25 mouse cellular contexts compared by ENCODE assay signal in the genomic region with DNA sequence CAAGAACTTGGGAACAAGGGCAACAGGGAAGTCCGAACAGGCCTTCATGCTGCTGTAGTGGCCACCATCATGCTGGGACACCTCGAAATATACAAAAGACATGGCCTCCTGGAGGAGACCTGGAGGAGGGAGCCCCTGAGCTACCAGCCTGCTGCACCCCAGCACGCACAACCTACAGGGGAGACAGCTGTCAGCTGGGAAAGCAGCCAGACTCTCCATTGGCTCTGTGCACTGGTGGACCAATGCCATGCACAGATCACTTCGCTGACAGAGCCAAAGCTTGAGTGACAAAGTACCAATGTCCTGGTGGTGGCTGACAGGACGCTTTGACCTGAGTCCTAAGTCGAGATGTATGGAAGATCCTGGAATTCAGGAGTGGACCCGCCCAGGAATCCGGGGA. TPM values are rescaled to one million over a fixed set of nuclear protein-coding genes. Genes with fewer than 3 reads are reported as not detected.
DNase-seq lines count a peak whose midpoint lies in the region; ATAC-seq and TF ChIP-seq lines count a peak whose summit lies in the region.
"Had no signal": no experiment of that assay in that cellular context is flagged by ENCODE, and none has a peak within 500 bp of the region (broad histone marks: within the 10 kb centered on the region; RNA-seq: fewer than 3 reads in every experiment).

No protein-coding gene starts in this region.

- peak; percentile 64 for ATAC-seq in forebrain, postnatal 0 days
- no peak for ATAC-seq in forebrain, embryonic 11.5 days (replicated peaks; ENCODE audit: low FRiP score)
- no peak for ATAC-seq in midbrain, postnatal 0 days (ENCODE audit: low FRiP score)
- ATAC-seq in midbrain, embryonic 15.5 days (replicated peaks): no peak
- no peak for ATAC-seq in intestine, postnatal 0 days

- TF ChIP-seq CTCF in forebrain, postnatal 0 days (IDR thresholded peaks at IDR 0.05; ENCODE audit: low read depth): no peak
- no peak for TF ChIP-seq CTCF in midbrain, postnatal 0 days (IDR thresholded peaks at IDR 0.05)
- no peak for TF ChIP-seq CTCF in intestine, postnatal 0 days (IDR thresholded peaks at IDR 0.05; ENCODE audit: low read depth)

- H3K4me2 ChIP-seq in forebrain, postnatal 0 days (ENCODE audit: low read depth): no peak overlapping the region
- no peak overlapping the region for H3K4me2 ChIP-seq in forebrain, embryonic 11.5 days (ENCODE audit: low read depth, low read length, severe bottlenecking)
- no peak overlapping the region for H3K4me2 ChIP-seq in midbrain, postnatal 0 days (ENCODE audit: low read depth, low read length, poor library complexity, severe bottlenecking)
- no peak overlapping the region for H3K4me2 ChIP-seq in midbrain, embryonic 15.5 days
- no peak overlapping the region for H3K4me2 ChIP-seq in intestine, postnatal 0 days (replicated peaks; ENCODE audit: low read depth)
- H3K4me2 ChIP-seq: heart, embryonic 11.5 days; lung, embryonic 15.5 days; neural tube, embryonic 15.5 days had no signal

- no peaks in the 10 kb centered on the region for H3K27me3 ChIP-seq in forebrain, postnatal 0 days (ENCODE audit: insufficient read depth, low read length)
- H3K27me3 ChIP-seq in forebrain, embryonic 11.5 days (ENCODE audit: control insufficient read depth, insufficient read depth, low read length): no peaks in the 10 kb centered on the region
- H3K27me3 ChIP-seq in midbrain, postnatal 0 days (ENCODE audit: insufficient read depth, low read length): no peaks in the 10 kb centered on the region
- H3K27me3 ChIP-seq in midbrain, embryonic 15.5 days (replicated peaks): no peaks in the 10 kb centered on the region
- H3K27me3 ChIP-seq in intestine, postnatal 0 days (replicated peaks; ENCODE audit: control insufficient read depth, insufficient read depth, low read length): no peaks in the 10 kb centered on the region
- H3K27me3 ChIP-seq: lung, embryonic 15.5 days; neural tube, embryonic 15.5 days had no signal

- no peak overlapping the region for H3K27ac ChIP-seq in forebrain, postnatal 0 days (ENCODE audit: low read depth, low read length)
- no peak overlapping the region for H3K27ac ChIP-seq in forebrain, embryonic 11.5 days (ENCODE audit: low read depth, low read length)
- no peak overlapping the region for H3K27ac ChIP-seq in midbrain, postnatal 0 days (ENCODE audit: low read depth, low read length)
- H3K27ac ChIP-seq in midbrain, embryonic 15.5 days: no peak overlapping the region
- no peak overlapping the region for H3K27ac ChIP-seq in intestine, postnatal 0 days (ENCODE audit: low read depth, low read length)
- H3K27ac ChIP-seq: lung, embryonic 15.5 days; neural tube, embryonic 15.5 days had no signal

- no peaks in the 10 kb centered on the region for H3K9me3 ChIP-seq in forebrain, postnatal 0 days (ENCODE audit: low read length)
- no peaks in the 10 kb centered on the region for H3K9me3 ChIP-seq in forebrain, embryonic 11.5 days (ENCODE audit: control insufficient read depth, low read length)
- no peaks in the 10 kb centered on the region for H3K9me3 ChIP-seq in midbrain, postnatal 0 days (ENCODE audit: low read length)
- H3K9me3 ChIP-seq in midbrain, embryonic 15.5 days: no peaks in the 10 kb centered on the region
- H3K9me3 ChIP-seq in intestine, postnatal 0 days (ENCODE audit: control insufficient read depth): no peaks in the 10 kb centered on the region
- H3K9me3 ChIP-seq: lung, embryonic 15.5 days; megakaryocyte, embryonic 14.5 days; neural tube, embryonic 15.5 days had no signal

- 61% methylated on average over 8 of the region's 8 CpGs for WGBS in forebrain, postnatal 0 days
- 93% methylated on average over 8 of the region's 8 CpGs for WGBS in forebrain, embryonic 11.5 days
- 87% methylated on average over 8 of the region's 8 CpGs for WGBS in midbrain, postnatal 0 days
- WGBS in midbrain, embryonic 15.5 days: 83% methylated on average over 8 of the region's 8 CpGs
- 77% methylated on average over 8 of the region's 8 CpGs for WGBS in intestine, postnatal 0 days

- peaks cover 10% of the 10 kb centered on the region for H3K4me1 ChIP-seq in forebrain, postnatal 0 days (ENCODE audit: insufficient read depth)
- no peaks in the 10 kb centered on the region for H3K4me1 ChIP-seq in forebrain, embryonic 11.5 days (replicated peaks; ENCODE audit: control insufficient read depth, insufficient read depth, low read length)
- 0 out of 2 replicates have a peak, but pooled peaks cover 3% of the 10 kb centered on the region for H3K4me1 ChIP-seq in midbrain, postnatal 0 days (ENCODE audit: insufficient read depth, low read length)
- H3K4me1 ChIP-seq in midbrain, embryonic 15.5 days: no peaks in the 10 kb centered on the region
- no peaks in the 10 kb centered on the region for H3K4me1 ChIP-seq in intestine, postnatal 0 days (replicated peaks; ENCODE audit: control insufficient read depth, insufficient read depth, low read length)
- H3K4me1 ChIP-seq: lung, embryonic 15.5 days; megakaryocyte, embryonic 14.5 days had no signal

- peak; percentile 50 for DNase-seq in forebrain, postnatal 0 days
- DNase-seq in forebrain, embryonic 11.5 days (ENCODE audit: low spot score): no peak
- peak; percentile 72 for DNase-seq in midbrain, postnatal 0 days (ENCODE audit: low spot score)
- peak; percentile 85 to 86 for DNase-seq in cerebellum, postnatal 25 days
- peak; percentile 55 for DNase-seq in skeletal muscle tissue, adult 2 months (ENCODE audit: low read depth, low spot score)
- no peak for DNase-seq in adrenal gland, postnatal 36 days
- DNase-seq: adrenal gland, postnatal 14 days; kidney, adult 2 months had no signal

- H3K9ac ChIP-seq in forebrain, postnatal 0 days: no peak overlapping the region
- no peak overlapping the region for H3K9ac ChIP-seq in forebrain, embryonic 11.5 days (ENCODE audit: low read length)
- no peak overlapping the region for H3K9ac ChIP-seq in midbrain, postnatal 0 days (replicated peaks; ENCODE audit: low read length, poor library complexity, severe bottlenecking)
- no peak overlapping the region for H3K9ac ChIP-seq in midbrain, embryonic 15.5 days
- no peak overlapping the region for H3K9ac ChIP-seq in intestine, postnatal 0 days (ENCODE audit: low read depth, low read length)
- H3K9ac ChIP-seq: lung, embryonic 15.5 days; neural tube, embryonic 15.5 days had no signal

- H3K36me3 ChIP-seq in forebrain, postnatal 0 days (ENCODE audit: insufficient read depth): peaks cover 3% of the 10 kb centered on the region
- no peaks in the 10 kb centered on the region for H3K36me3 ChIP-seq in forebrain, embryonic 11.5 days (ENCODE audit: control insufficient read depth, insufficient read depth, low read length)
- peaks cover 4% of the 10 kb centered on the region for H3K36me3 ChIP-seq in midbrain, postnatal 0 days (ENCODE audit: insufficient read depth, low read length)
- no peaks in the 10 kb centered on the region for H3K36me3 ChIP-seq in midbrain, embryonic 15.5 days (replicated peaks)
- H3K36me3 ChIP-seq in intestine, postnatal 0 days (ENCODE audit: control insufficient read depth, insufficient read depth): no peaks in the 10 kb centered on the region
- H3K36me3 ChIP-seq: G1E; lung, embryonic 15.5 days had no signal

- no peak overlapping the region for H3K4me3 ChIP-seq in forebrain, postnatal 0 days (ENCODE audit: low read depth, low read length)
- H3K4me3 ChIP-seq in forebrain, embryonic 11.5 days (ENCODE audit: low read depth, low read length): no peak overlapping the region
- no peak overlapping the region for H3K4me3 ChIP-seq in midbrain, postnatal 0 days (ENCODE audit: low read depth, low read length)
- H3K4me3 ChIP-seq in midbrain, embryonic 15.5 days: no peak overlapping the region
- no peak overlapping the region for H3K4me3 ChIP-seq in intestine, postnatal 0 days (ENCODE audit: low read depth, low read length)
- H3K4me3 ChIP-seq: lung, embryonic 15.5 days; megakaryocyte, embryonic 14.5 days; neural tube, embryonic 15.5 days had no signal

RNA-seq across cellular contexts. Expression of a gene that starts 9.5 kb away (rescaled TPM):
- total RNA-seq in forebrain, postnatal 0 days (2014; rRNA removed): 157 and 179 TPM in 2 replicates
- polyA plus RNA-seq in forebrain, postnatal 0 days (2015; fragmentation: Nextera tagmentation; extraction: Ambion mirVana): 132 and 140 TPM in 2 replicates
- 9.7 and 11.8 TPM in 2 replicates for polyA plus RNA-seq in forebrain, embryonic 11.5 days (2014; fragmentation: Nextera tagmentation; extraction: Ambion mirVana)
- 197 and 208 TPM in 2 replicates for total RNA-seq in midbrain, postnatal 0 days (2014; rRNA removed)
- polyA plus RNA-seq in midbrain, postnatal 0 days (2015; fragmentation: Nextera tagmentation; extraction: Ambion mirVana): 139 and 150 TPM in 2 replicates
- polyA plus RNA-seq in midbrain, embryonic 15.5 days (2015; fragmentation: Nextera tagmentation; extraction: Ambion mirVana): 87.1 and 93.8 TPM in 2 replicates
- 1 to 10 TPM; 2.7 to 3.7 TPM for total RNA-seq in adrenal gland, postnatal 36 days (2021)
- polyA plus RNA-seq in intestine, postnatal 0 days (2015; fragmentation: Nextera tagmentation; extraction: Ambion mirVana): 3.8 and 4.5 TPM in 2 replicates
- total RNA-seq: common myeloid progenitor, adult 5-6 weeks; G1E; hematopoietic stem cell, adult 5-6 weeks; liver, adult 2 months had no signal
- polyA plus RNA-seq: C2C12; G1E; liver, adult 2 months had no signal

RNA-seq across cellular contexts. Expression of a gene that starts 26.9 kb away (rescaled TPM):
- not detected in 2 replicates for total RNA-seq in forebrain, postnatal 0 days (2014; rRNA removed)
- not detected in 2 replicates for polyA plus RNA-seq in forebrain, postnatal 0 days (2015; fragmentation: Nextera tagmentation; extraction: Ambion mirVana)
- polyA plus RNA-seq in forebrain, embryonic 11.5 days (2014; fragmentation: Nextera tagmentation; extraction: Ambion mirVana): not detected in 2 replicates
- total RNA-seq in midbrain, postnatal 0 days (2014; rRNA removed): not detected in 2 replicates
- polyA plus RNA-seq in midbrain, postnatal 0 days (2015; fragmentation: Nextera tagmentation; extraction: Ambion mirVana): not detected in 2 replicates
- not detected in 2 replicates for polyA plus RNA-seq in midbrain, embryonic 15.5 days (2015; fragmentation: Nextera tagmentation; extraction: Ambion mirVana)
- total RNA-seq in adrenal gland, postnatal 36 days (2021): under 1 TPM in 1 of 2 experiments, not detected in 1; 0.23 TPM
- polyA plus RNA-seq in intestine, postnatal 0 days (2015; fragmentation: Nextera tagmentation; extraction: Ambion mirVana): not detected in 2 replicates
- total RNA-seq: common myeloid progenitor, adult 5-6 weeks; G1E; hematopoietic stem cell, adult 5-6 weeks; left cerebral cortex, postnatal 10 days; monocyte, adult 5-6 weeks had no signal
- polyA plus RNA-seq: C2C12; embryonic facial prominence, embryonic 14.5 days; frontal cortex, adult 2 months; G1E; heart, embryonic 11.5 days; lung, embryonic 15.5 days; neural tube, embryonic 15.5 days; testis, adult 2 months had no signal

RNA-seq across cellular contexts. Expression of a gene that starts 30.9 kb away (rescaled TPM):
- total RNA-seq in forebrain, postnatal 0 days (2014; rRNA removed): 6.0 and 9.2 TPM in 2 replicates
- 3.2 and 4.4 TPM in 2 replicates for polyA plus RNA-seq in forebrain, postnatal 0 days (2015; fragmentation: Nextera tagmentation; extraction: Ambion mirVana)
- 0.20 and 0.32 TPM in 2 replicates for polyA plus RNA-seq in forebrain, embryonic 11.5 days (2014; fragmentation: Nextera tagmentation; extraction: Ambion mirVana)
- 1.3 and 3.9 TPM in 2 replicates for total RNA-seq in midbrain, postnatal 0 days (2014; rRNA removed)
- polyA plus RNA-seq in midbrain, postnatal 0 days (2015; fragmentation: Nextera tagmentation; extraction: Ambion mirVana): 0.55 and 1.5 TPM in 2 replicates
- polyA plus RNA-seq in midbrain, embryonic 15.5 days (2015; fragmentation: Nextera tagmentation; extraction: Ambion mirVana): 0.56 and 0.78 TPM in 2 replicates
- not detected for total RNA-seq in adrenal gland, postnatal 36 days (2021)
- polyA plus RNA-seq in intestine, postnatal 0 days (2015; fragmentation: Nextera tagmentation; extraction: Ambion mirVana): not detected in 2 replicates
- total RNA-seq: adrenal gland, postnatal 14 days; common myeloid progenitor, adult 5-6 weeks; G1E; hematopoietic stem cell, adult 5-6 weeks; liver, adult 2 months had no signal
- polyA plus RNA-seq: C2C12; G1E; heart, embryonic 11.5 days; large intestine, adult 2 months; liver, adult 2 months had no signal

Comparison
In these comparisons a context has a peak if more than half of its experiments do, and no peak if none do; other contexts are left out.
1. DNase-seq: peak in forebrain, postnatal 0 days (single experiment), midbrain, postnatal 0 days (single experiment), cerebellum, postnatal 25 days (2 of 2) and skeletal muscle tissue, adult 2 months (single experiment); none in forebrain, embryonic 11.5 days (single experiment) and adrenal gland, postnatal 36 days (0 of 2).